Mouse (Mus musculus) cerebellum, adult 9-11 months (tissue): Measurements from ENCODE around the gene Gm21970.
A peak's percentile ranks its signal among the peaks of the same experiment; 100 is the strongest.
"Not testable (repeated sequence)": the region's sequence is repeated elsewhere in the genome, so short reads cannot be mapped to it uniquely, and the experiment has no call there.

Source experiments
- DNase-seq: peaks from one replicate; pipeline ENCODE4 v3.0.0; 2022

Gm21970 gene

GRCm38 (mm10) chr16:91404828-91405577 is 13.5 kb downstream of the Gm21970 start:
- DNase-seq, result no peak

- DNase-seq, result peak; percentile 22
Measured at GRCm38 (mm10) chr16:91405640-91406584, 14.4 kb downstream of the Gm21970 start, which contains the start of gene Il10rb. Il10rb (plus strand) TSS chr16:91406164.

- peak; percentile 7 for DNase-seq
Measured at GRCm38 (mm10) chr16:91406585-91407220, 15.2 kb downstream of the Gm21970 start.

- no peak for DNase-seq
Measured at GRCm38 (mm10) chr16:91413102-91413844, 21.8 kb downstream of the Gm21970 start.

- DNase-seq, result no peak
Measured at GRCm38 (mm10) chr16:91415391-91416189, 24.1 kb downstream of the Gm21970 start.

GRCm38 (mm10) chr16:91416357-91416756 is 24.8 kb downstream of the Gm21970 start:
- DNase-seq, result no peak

- no peak for DNase-seq
Measured at GRCm38 (mm10) chr16:91416938-91417337, 25.4 kb downstream of the Gm21970 start.

GRCm38 (mm10) chr16:91418531-91418930 is 27.0 kb downstream of the Gm21970 start:
- DNase-seq, result no peak

GRCm38 (mm10) chr16:91425816-91426215 is 34.3 kb downstream of the Gm21970 start:
- no peak for DNase-seq

- DNase-seq, result no peak
Measured at GRCm38 (mm10) chr16:91426586-91426985, 35.1 kb downstream of the Gm21970 start.

GRCm38 (mm10) chr16:91427461-91427860 is 35.9 kb downstream of the Gm21970 start:
- DNase-seq, result no peak

- DNase-seq, result no peak
Measured at GRCm38 (mm10) chr16:91428259-91428865, 36.8 kb downstream of the Gm21970 start.

GRCm38 (mm10) chr16:91432720-91433328 is 41.3 kb downstream of the Gm21970 start:
- DNase-seq, result no peak

- no peak for DNase-seq
Measured at GRCm38 (mm10) chr16:91433329-91433933, 41.9 kb downstream of the Gm21970 start.

- no peak for DNase-seq
Measured at GRCm38 (mm10) chr16:91434119-91434518, 42.6 kb downstream of the Gm21970 start.

GRCm38 (mm10) chr16:91438081-91438480 is 46.6 kb downstream of the Gm21970 start:
- no peak for DNase-seq

- DNase-seq, result not testable (repeated sequence)
Measured at GRCm38 (mm10) chr16:91438599-91438998, 47.1 kb downstream of the Gm21970 start.

GRCm38 (mm10) chr16:91441366-91441765 is 49.8 kb downstream of the Gm21970 start:
- no peak for DNase-seq

GRCm38 (mm10) chr16:91441811-91442240 is 50.3 kb downstream of the Gm21970 start:
- DNase-seq, result no peak

- DNase-seq, result no peak
Measured at GRCm38 (mm10) chr16:91442446-91442845, 50.9 kb downstream of the Gm21970 start.
